Mouse (Mus musculus): Measurements from ENCODE around the gene Efcab6. TPM values are rescaled to one million over a fixed set of nuclear protein-coding genes. Genes with fewer than 3 reads are reported as not detected.

Gene Efcab6
- total and polyA plus RNA-seq, 2 experiments from 2014 or later, result 0.52 to 1.6 TPM

DNA sequence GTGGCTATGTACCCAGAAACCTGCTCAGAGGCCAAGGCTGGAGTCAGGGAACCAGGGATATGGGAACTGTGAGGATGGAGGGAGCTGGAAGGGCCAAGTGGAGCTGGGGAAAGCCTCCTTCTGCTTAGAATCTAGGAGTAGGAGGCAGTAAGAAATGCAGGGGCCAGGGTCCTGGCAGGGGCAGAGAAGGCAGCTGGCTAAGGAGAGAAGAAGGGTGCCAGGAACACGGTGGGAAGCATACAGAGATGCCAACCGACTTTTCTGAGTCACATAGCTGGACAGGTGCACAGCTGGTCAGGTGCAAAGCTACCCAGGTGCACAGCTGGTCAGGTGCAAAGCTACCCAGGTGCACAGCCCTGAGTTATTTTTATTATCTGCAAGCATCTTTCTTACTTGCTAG is 187.3 kb downstream of the Efcab6 start:
- WGBS, result 69% methylated on average over 2 of the region's 2 CpGs
- Histone ChIP-seq H3K36me3 (ENCODE audit: insufficient read depth, low read length) (no peaks in the 10 kb centered on the region), H3K4me3 (ENCODE audit: low read length) (no peak overlapping the region), H3K27ac (no peak overlapping the region), H3K9ac (replicated peaks; ENCODE audit: low read length) (no peak overlapping the region), H3K4me1 (ENCODE audit: insufficient read depth, low read length) (no peaks in the 10 kb centered on the region), H3K4me2 (ENCODE audit: low read depth, low read length) (no peak overlapping the region), H3K27me3 (ENCODE audit: insufficient read depth, low read length) (no peaks in the 10 kb centered on the region), H3K9me3 (ENCODE audit: low read length) (no peaks in the 10 kb centered on the region)
- DNase-seq (ENCODE audit: low spot score) (no peak), ATAC-seq (no peak)
- no peak for TF ChIP-seq CTCF (IDR thresholded peaks at IDR 0.05; ENCODE audit: low read depth)

DNA sequence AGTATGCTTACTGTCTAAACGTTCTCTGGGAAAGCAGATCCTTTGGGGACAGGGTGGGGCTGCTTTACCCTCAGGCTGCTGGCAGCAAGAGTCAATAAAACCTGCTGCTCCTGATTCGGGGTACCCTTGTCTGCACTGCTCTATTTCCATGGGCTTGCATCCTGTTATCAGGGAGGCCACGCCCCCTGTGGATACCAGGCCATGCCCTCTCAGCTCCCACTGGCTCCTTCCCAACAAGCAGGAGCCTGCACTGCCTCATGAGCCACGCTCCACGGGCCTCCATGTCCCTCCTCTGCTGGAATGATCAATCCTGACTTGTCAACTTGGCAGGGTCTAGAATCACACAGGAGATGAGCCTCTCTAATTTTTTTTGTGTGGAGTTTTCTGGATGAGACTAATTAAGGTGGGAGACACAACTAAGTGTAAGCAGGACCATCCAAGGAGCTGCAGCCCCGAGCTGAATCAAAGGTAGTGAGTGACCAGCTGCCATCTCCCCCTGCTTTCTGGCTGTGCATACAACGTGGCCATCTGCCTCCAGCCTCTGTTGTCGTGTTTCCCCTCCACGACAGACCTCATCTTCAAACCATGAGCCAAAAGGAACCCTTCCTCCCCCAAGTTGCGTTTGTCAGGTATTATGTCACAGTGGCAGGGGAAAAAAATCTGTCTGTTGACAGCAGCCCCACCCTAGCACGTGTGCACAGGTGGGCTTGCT is 187.9 kb downstream of the Efcab6 start:
- no peak overlapping the region for H3K27ac ChIP-seq
- H3K9me3 ChIP-seq (ENCODE audit: low read length), result no peaks in the 10 kb centered on the region
- peak; percentile 20 for DNase-seq (ENCODE audit: low spot score)
- H3K4me3 ChIP-seq (ENCODE audit: low read length), result no peak overlapping the region
- no peaks in the 10 kb centered on the region for H3K27me3 ChIP-seq (ENCODE audit: insufficient read depth, low read length)
- 45% methylated on average over 11 of the region's 11 CpGs for WGBS
- peak; percentile 55; the same call in 1 of the 2 replicates for ATAC-seq
- no peak overlapping the region for H3K9ac ChIP-seq (replicated peaks; ENCODE audit: low read length)
- H3K4me2 ChIP-seq (ENCODE audit: low read depth, low read length), result no peak overlapping the region
- no peaks in the 10 kb centered on the region for H3K36me3 ChIP-seq (ENCODE audit: insufficient read depth, low read length)
- TF ChIP-seq CTCF (IDR thresholded peaks at IDR 0.05; ENCODE audit: low read depth), result no peak
- no peaks in the 10 kb centered on the region for H3K4me1 ChIP-seq (ENCODE audit: insufficient read depth, low read length)

DNA sequence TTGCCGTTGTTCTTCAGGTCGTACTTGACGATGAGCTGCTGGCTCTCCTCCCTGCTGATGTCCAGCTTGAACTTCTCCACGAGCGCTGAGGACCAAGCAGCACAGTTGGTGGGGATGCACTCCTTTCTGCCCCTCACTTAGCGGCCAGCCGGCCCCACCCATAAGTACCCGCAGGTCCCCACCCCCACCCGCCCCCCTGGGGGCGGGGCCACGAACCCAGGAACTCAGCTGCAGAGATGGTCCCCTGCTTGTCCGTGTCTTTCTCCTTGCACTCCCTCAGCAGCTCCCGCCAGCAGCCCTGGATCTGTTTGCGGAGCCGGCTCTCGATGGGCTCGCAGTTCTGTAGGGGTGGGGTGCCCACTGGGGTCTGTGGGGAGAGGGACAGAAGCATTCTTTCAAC is 194.2 kb downstream of the Efcab6 start:
- H3K27ac ChIP-seq, result no peak overlapping the region
- no peaks in the 10 kb centered on the region for H3K4me1 ChIP-seq (ENCODE audit: insufficient read depth, low read length)
- peaks cover 3% of the 10 kb centered on the region; the same call in 1 of the 2 replicates for H3K27me3 ChIP-seq (ENCODE audit: insufficient read depth, low read length)
- DNase-seq (ENCODE audit: low spot score) (no peak), ATAC-seq (no peak)
- no peaks in the 10 kb centered on the region for H3K9me3 ChIP-seq (ENCODE audit: low read length)
- no peak overlapping the region for H3K4me3 ChIP-seq (ENCODE audit: low read length)
- no peak for TF ChIP-seq CTCF (IDR thresholded peaks at IDR 0.05; ENCODE audit: low read depth)
- H3K9ac ChIP-seq (replicated peaks; ENCODE audit: low read length), result no peak overlapping the region
- 20% methylated on average over 16 of the region's 17 CpGs for WGBS
- H3K36me3 ChIP-seq (ENCODE audit: insufficient read depth, low read length), result no peaks in the 10 kb centered on the region
- no peak overlapping the region for H3K4me2 ChIP-seq (ENCODE audit: low read depth, low read length)

DNA sequence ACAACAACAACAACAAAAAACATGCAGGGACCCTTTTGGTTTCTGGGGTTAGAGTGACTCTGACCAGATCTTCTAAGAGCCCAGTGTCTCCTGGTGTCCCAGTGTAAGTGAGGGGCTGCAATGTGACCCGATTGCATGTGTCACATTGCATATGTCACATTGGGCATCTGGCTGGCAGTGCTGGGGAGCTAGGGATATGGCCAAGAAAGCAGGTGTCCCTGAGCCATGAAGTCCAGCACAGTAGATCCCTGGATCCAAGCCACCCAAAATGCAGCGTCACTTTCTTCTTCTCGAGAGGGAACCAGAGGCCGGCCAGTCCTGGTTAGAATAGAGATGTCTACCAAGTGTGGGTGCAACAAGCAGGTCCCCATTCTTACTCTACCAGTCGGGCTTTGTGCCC is 199.6 kb downstream of the Efcab6 start:
- H3K4me1 ChIP-seq (ENCODE audit: insufficient read depth, low read length), result no peaks in the 10 kb centered on the region
- H3K27ac ChIP-seq, result no peak overlapping the region
- no peak overlapping the region for H3K4me3 ChIP-seq (ENCODE audit: low read length)
- no peak overlapping the region for H3K9ac ChIP-seq (replicated peaks; ENCODE audit: low read length)
- ATAC-seq, result no peak
- H3K9me3 ChIP-seq (ENCODE audit: low read length), result no peaks in the 10 kb centered on the region
- no peak for TF ChIP-seq CTCF (IDR thresholded peaks at IDR 0.05; ENCODE audit: low read depth)
- peaks cover 3% of the 10 kb centered on the region; the same call in 1 of the 2 replicates for H3K27me3 ChIP-seq (ENCODE audit: insufficient read depth, low read length)
- no peaks in the 10 kb centered on the region for H3K36me3 ChIP-seq (ENCODE audit: insufficient read depth, low read length)
- DNase-seq (ENCODE audit: low spot score), result peak; percentile 32
- WGBS, result 83% methylated on average over 5 of the region's 5 CpGs
- H3K4me2 ChIP-seq (ENCODE audit: low read depth, low read length), result no peak overlapping the region

DNA sequence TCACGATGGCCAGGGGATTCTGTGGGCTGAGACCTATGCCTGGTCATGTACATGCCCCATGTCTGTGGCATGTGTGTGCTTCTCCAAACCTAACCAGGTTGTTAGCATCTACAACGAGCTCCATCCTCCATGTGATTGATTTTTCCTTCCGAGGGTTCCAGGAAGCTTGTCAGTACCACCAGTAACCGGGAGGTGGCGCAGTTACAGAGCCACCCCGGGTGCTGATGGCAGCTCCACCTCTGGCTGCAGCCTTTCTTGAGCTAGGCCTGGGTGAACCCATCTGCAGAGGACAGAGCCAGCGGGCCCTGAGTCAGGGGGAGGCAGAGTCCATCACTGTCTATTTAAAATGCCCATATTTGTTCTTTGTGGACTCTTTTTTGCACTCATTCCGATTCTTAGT is 208.1 kb downstream of the Efcab6 start:
- H3K4me1 ChIP-seq (ENCODE audit: insufficient read depth, low read length), result no peaks in the 10 kb centered on the region
- TF ChIP-seq CTCF (IDR thresholded peaks at IDR 0.05; ENCODE audit: low read depth), result peak; percentile 90
- no peaks in the 10 kb centered on the region for H3K36me3 ChIP-seq (ENCODE audit: insufficient read depth, low read length)
- DNase-seq (ENCODE audit: low spot score), result peak; percentile 68
- no peaks in the 10 kb centered on the region for H3K27me3 ChIP-seq (ENCODE audit: insufficient read depth, low read length)
- 22% methylated on average over 8 of the region's 8 CpGs for WGBS
- no peak for ATAC-seq
- H3K4me2 ChIP-seq (ENCODE audit: low read depth, low read length), result no peak overlapping the region
- no peak overlapping the region for H3K4me3 ChIP-seq (ENCODE audit: low read length)
- no peak overlapping the region for H3K9ac ChIP-seq (replicated peaks; ENCODE audit: low read length)
- H3K27ac ChIP-seq, result no peak overlapping the region
- H3K9me3 ChIP-seq (ENCODE audit: low read length), result no peaks in the 10 kb centered on the region

DNA sequence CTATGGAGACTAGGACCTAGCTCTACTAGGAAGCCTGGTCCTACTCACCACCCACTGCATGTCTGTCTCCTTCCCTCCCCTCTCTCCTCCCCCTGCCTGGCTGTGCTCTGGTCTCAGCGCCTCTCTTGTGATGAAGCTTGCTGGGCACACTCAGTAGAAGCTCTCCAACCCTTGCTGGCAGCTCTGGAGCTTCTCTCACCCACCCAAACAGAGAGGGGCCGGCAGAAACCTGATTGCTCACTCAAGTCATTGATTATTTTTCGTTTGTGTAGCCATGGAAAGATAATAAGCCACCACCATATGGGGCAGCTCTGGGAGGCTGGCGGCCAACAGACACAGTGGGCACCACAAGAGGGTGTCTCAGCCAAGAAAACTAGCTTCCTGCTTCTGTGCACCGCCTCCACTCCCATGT is 211.8 kb downstream of the Efcab6 start:
- no peaks in the 10 kb centered on the region for H3K9me3 ChIP-seq (ENCODE audit: low read length)
- TF ChIP-seq CTCF (IDR thresholded peaks at IDR 0.05; ENCODE audit: low read depth), result no peak
- DNase-seq (ENCODE audit: low spot score) (no peak), ATAC-seq (no peak)
- WGBS, result 48% methylated on average over 5 of the region's 5 CpGs
- H3K36me3 ChIP-seq (ENCODE audit: insufficient read depth, low read length), result no peaks in the 10 kb centered on the region
- H3K27ac ChIP-seq, result no peak overlapping the region
- H3K27me3 ChIP-seq (ENCODE audit: insufficient read depth, low read length), result no peaks in the 10 kb centered on the region
- no peak overlapping the region for H3K4me3 ChIP-seq (ENCODE audit: low read length)
- H3K4me1 ChIP-seq (ENCODE audit: insufficient read depth, low read length), result no peaks in the 10 kb centered on the region
- no peak overlapping the region for H3K9ac ChIP-seq (replicated peaks; ENCODE audit: low read length)
- no peak overlapping the region for H3K4me2 ChIP-seq (ENCODE audit: low read depth, low read length)

DNA sequence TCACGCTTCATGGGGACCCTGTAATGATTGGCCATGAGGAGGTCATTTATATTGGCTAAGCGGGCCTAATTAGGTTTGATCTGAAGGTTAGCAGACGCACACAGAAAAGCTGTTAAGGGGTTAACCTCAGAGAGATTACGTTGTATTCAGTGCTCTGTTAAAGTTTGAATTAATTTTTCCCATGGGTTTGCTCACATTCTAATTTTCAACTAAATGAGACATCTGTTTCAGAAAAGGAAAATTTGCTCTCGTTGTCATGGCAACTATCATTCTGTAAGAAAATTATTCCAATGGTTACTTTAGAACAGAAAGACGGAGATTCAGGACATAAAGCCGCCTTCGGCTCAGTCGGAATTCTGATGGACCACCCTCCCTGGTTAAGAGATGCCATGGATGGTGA is 217.0 kb downstream of the Efcab6 start:
- no peak overlapping the region for H3K4me2 ChIP-seq (ENCODE audit: low read depth, low read length)
- WGBS, result 44% methylated on average over 9 of the region's 9 CpGs
- peaks cover 22% of the 10 kb centered on the region for H3K4me1 ChIP-seq (ENCODE audit: insufficient read depth, low read length)

More for the DNA sequence above, 217.0 kb downstream of the Efcab6 start:
- peak overlapping the region; percentile 61 for H3K27ac ChIP-seq
- DNase-seq (ENCODE audit: low spot score) (peak; percentile 75), ATAC-seq (no peak)
- H3K9me3 ChIP-seq (ENCODE audit: low read length), result no peaks in the 10 kb centered on the region
- no peak overlapping the region for H3K4me3 ChIP-seq (ENCODE audit: low read length)
- H3K27me3 ChIP-seq (ENCODE audit: insufficient read depth, low read length), result no peaks in the 10 kb centered on the region
- H3K36me3 ChIP-seq (ENCODE audit: insufficient read depth, low read length), result no peaks in the 10 kb centered on the region
- TF ChIP-seq CTCF (IDR thresholded peaks at IDR 0.05; ENCODE audit: low read depth), result no peak
- H3K9ac ChIP-seq (replicated peaks; ENCODE audit: low read length), result no peak overlapping the region
